Mouse (Mus musculus): ENCODE results near the gene Gm5089.

GRCm38 (mm10) chr14:122486611-122487010 is 35.7 kb upstream of the Gm5089 start:
- TF ChIP-seq POLR2A (IDR thresholded peaks at IDR 0.05; ENCODE audit: insufficient read depth, low read depth, low read length): no peak
- TF ChIP-seq CTCF (IDR thresholded peaks at IDR 0.05): no peak

All from heart, adult 2 months (tissue).